Mouse (Mus musculus) gastrocnemius, postnatal 10 days (tissue): ENCODE data around the gene Dynll1. TPM values are rescaled to one million over a fixed set of nuclear protein-coding genes. Genes with fewer than 3 reads are reported as not detected.

Source experiments
- DNase-seq: peaks from one replicate; pipeline ENCODE4 v3.0.0; 2021; ENCODE audit warnings: mixed read lengths
- long read RNA-seq, 2 experiments: library from polyadenylated mRNA; stranded (forward); transcript quantifications; one replicate each; pipeline ENCODE4 v2.0.0; 2021
- total RNA-seq, 2 experiments: library from RNA; stranded (reverse); gene quantifications; 2 replicates each; pipeline ENCODE4 v1.2.3; 2021

Dynll1 gene
- total RNA-seq = 100 to 1,000 TPM; 134 to 168 TPM
- long read RNA-seq, experiment 1, transcript Dynll1-201 (3 exons, 2,030 nt) = major isoform, 32 of 36 reads
- long read RNA-seq, experiment 1, partial matches to known transcripts = 0 of 36 reads
- long read RNA-seq, experiment 1, other reads (novel, unspliced or antisense) = 2 of 36 reads
- long read RNA-seq, experiment 2, transcript Dynll1-201 (3 exons, 2,030 nt) = major isoform, 17 of 20 reads
- long read RNA-seq, experiment 2, partial matches to known transcripts = 0 of 20 reads
- long read RNA-seq, experiment 2, other reads (novel, unspliced or antisense) = 0 of 20 reads

- DNase-seq = peak; percentile 99
Observed at GRCm38 (mm10) chr5:115300792-115301614, at the start of gene Dynll1. Dynll1 (minus strand) TSS chr5:115300999.

- no peak for DNase-seq
Observed at GRCm38 (mm10) chr5:115349225-115349555, 48.4 kb upstream of the Dynll1 start.

GRCm38 (mm10) chr5:115348546-115349224, 47.9 kb upstream of the Dynll1 start, which contains the start of gene Cox6a1:
Cox6a1 (minus strand) TSS chr5:115348981.
- peak; percentile 99 for DNase-seq

- DNase-seq = peak; percentile 80
Observed at GRCm38 (mm10) chr5:115347564-115347963, 46.8 kb upstream of the Dynll1 start.

- DNase-seq = no peak
Observed at GRCm38 (mm10) chr5:115341314-115342165, 40.7 kb upstream of the Dynll1 start.

- peak; percentile 92 for DNase-seq
Observed at GRCm38 (mm10) chr5:115340577-115341313, 39.9 kb upstream of the Dynll1 start, which contains the start of the genes Gatc and Triap1. Gatc (minus strand) TSS chr5:115341178. Triap1 (plus strand) TSS chr5:115341225.

- no peak for DNase-seq
Observed at GRCm38 (mm10) chr5:115340007-115340406, 39.2 kb upstream of the Dynll1 start.

- no peak for DNase-seq
Observed at GRCm38 (mm10) chr5:115333626-115334025, 32.8 kb upstream of the Dynll1 start.

- no peak for DNase-seq
Observed at GRCm38 (mm10) chr5:115330955-115331354, 30.2 kb upstream of the Dynll1 start.

GRCm38 (mm10) chr5:115327610-115328548, 27.1 kb upstream of the Dynll1 start:
- DNase-seq = peak; percentile 40

GRCm38 (mm10) chr5:115326875-115327609, 26.2 kb upstream of the Dynll1 start, which contains the start of gene Srsf9:
Srsf9 (plus strand) TSS chr5:115327177.
- peak; percentile 97 for DNase-seq

GRCm38 (mm10) chr5:115326256-115326831, 25.5 kb upstream of the Dynll1 start:
- no peak for DNase-seq

GRCm38 (mm10) chr5:115319004-115319940, 18.5 kb upstream of the Dynll1 start:
- DNase-seq = peak; percentile 62

GRCm38 (mm10) chr5:115317645-115318328, 17.0 kb upstream of the Dynll1 start:
- no peak for DNase-seq

- no peak for DNase-seq
Observed at GRCm38 (mm10) chr5:115316968-115317644, 16.3 kb upstream of the Dynll1 start.

GRCm38 (mm10) chr5:115313668-115313943, 12.8 kb upstream of the Dynll1 start:
- no peak for DNase-seq
